Mouse (Mus musculus): Measurements from ENCODE around the gene Ankrd65.

Ankrd65 gene

DNA sequence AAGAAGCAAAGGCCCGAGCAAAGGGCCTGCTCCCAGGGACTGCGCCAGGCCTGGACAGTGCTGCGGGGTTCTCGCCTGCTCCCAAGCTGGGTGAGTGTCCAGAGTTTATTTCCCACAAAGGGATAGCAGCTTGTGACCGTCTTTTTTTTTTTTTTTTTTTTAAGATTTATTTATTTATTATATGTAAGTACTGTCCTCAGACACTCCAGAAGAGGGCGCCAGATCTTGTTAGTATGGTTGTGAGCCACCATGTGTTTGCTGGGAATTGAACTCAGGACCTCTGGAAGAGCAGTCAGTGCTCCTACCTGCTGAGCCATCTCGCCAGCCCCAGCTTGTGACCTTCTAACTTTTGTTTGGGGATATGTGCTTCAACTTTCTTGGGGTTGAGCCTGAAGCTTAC lies 30.8 kb downstream of the Ankrd65 start:
- DNase-seq = peak; percentile 43

DNA sequence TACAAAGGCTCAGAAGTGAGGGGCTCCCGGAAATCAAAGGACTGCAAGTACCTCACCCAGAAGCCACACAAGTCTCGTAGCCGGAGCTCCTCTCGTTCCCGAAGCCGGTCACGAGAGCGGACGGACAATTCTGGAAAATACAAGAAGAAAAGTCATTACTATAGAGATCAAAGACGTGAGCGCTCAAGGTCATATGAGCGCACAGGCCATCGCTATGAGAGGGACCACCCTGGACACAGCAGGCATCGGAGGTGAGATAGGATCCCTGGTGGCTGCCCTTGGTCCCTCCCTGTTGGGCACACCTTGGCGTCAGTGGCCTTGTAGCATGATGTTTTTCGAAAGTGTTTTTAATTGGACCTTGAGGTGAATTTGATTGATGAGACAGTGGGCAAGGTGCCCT lies 33.2 kb downstream of the Ankrd65 start:
- DNase-seq = no peak

DNA sequence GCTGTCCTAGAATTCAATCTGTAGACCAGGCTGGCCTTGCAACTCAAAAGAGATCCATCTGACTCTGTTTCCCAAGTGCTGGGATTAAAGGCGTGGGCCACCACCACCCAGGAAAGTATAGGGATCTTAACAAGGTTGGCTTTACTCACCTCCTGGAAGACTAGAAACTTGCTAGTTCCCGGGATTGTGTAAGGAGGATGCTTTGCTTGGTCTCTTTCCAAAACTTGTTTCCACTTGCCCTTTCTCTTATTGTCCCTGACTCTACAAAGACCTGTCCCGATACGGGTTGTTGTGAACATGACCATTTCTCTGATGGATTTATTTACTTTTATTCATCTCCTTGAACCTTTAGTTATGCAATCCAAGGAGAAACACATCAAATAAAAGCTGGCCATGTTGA lies 39.6 kb downstream of the Ankrd65 start:
- DNase-seq = no peak

DNA sequence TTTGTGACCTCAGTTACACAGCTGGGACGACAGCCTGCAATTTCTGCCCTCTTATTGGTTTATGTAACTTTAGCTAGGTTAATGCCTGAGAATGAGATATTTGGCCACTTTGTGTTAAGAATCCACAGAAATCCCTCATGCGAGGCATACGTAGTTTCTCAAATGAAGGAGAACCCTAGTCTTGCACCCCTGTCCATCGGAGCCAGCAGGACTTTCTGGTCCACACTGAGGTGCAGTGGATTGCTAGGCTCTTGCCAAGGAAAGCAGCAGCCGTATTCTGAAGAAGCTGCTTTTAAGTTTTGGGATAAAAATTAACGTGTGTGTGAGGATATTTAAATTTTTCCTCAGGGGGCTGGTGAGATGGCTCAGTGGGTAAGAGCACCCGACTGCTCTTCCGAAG lies 40.4 kb downstream of the Ankrd65 start:
- DNase-seq = no peak

DNA sequence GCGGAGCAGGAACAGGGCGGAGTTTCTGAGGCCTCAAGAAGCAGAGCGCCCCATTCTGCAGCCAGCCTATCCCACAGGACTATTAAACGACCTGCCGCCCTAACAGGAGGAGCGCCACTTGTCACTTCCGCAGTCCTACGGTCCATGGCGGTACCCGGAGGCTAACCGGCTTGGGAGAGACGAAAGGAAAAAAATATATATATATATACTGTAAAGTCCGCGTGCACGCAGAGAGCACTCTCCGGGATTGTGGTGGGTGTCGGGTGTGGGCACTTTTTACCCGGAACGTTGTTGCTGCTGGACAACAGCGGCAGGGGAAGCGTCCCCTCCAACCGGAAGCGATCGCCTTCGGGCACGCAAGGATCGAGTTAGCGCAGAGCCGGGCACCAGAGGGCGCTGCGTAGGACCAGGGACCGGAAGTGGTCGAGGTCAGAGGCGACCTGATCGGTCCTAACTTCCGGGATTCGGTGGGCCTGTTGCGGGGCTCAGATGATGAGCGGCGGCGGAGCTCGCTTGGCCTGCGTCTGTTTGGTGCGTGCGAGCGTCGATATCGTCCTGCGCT lies 41.0 kb downstream of the Ankrd65 start, which contains the start of gene Aurkaip1:
Aurkaip1 (plus strand) TSS at position 68 of the 562 bp plus-strand sequence.
- DNase-seq = peak; percentile 97

DNA sequence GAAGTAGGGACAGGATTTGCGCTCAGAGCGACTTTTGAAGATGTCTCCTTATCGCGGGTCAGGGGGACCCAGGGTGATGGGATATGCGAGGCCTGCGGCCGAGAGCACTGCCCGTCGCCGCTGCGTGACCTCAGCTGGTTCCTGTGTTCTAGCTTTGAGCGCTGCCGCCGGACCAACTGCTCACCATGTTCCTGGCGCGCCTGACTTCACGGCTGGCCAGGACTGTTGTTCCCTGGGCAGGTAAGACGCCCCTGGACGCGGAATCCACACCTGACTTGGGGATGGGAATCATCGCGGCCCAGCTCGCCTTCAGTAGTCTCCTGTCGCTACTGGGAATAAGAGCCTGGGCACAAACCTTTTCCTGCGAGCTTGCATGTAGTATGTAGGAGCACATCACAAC lies 41.6 kb downstream of the Ankrd65 start:
- no peak for DNase-seq

DNA sequence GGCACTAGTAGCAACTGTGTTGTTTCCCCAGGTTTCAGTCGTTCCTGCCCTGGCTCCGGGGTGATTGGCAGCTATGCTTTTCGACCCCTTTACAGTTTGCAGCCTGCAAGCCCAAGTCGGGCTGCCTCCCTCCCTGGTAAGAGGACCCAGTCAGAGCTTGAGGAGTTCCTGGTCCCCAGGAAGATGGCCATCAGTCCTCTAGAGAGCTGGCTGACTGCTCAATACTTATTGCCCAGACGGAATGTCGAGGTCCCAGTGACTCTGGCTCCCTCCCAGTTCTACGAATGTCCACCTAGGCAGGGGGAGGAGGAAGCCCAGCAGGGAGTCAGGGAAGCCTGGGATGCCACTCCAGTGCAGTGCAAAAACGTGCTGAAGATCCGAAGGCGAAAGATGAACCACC lies 42.1 kb downstream of the Ankrd65 start:
- no peak for DNase-seq

DNA sequence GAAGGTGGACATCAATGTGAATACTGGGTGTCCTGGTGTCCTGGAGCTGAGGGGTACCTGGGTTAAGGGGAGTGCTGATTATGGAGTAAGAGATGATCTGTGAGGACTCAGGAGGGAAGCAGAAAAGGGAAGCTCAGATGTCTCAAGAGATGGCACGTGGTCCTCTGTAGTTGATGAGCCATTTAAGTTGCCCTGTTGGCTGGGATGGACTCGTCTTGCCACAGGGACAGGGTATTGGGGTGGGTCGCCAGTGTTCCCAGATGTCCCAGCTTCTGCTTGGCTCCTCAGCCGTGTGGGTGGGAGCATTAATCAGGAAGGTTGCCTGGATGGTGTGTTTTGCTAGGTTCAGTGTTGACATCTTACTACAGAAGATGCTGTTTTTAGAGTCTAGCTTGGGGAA lies 43.0 kb downstream of the Ankrd65 start:
- DNase-seq = no peak

DNA sequence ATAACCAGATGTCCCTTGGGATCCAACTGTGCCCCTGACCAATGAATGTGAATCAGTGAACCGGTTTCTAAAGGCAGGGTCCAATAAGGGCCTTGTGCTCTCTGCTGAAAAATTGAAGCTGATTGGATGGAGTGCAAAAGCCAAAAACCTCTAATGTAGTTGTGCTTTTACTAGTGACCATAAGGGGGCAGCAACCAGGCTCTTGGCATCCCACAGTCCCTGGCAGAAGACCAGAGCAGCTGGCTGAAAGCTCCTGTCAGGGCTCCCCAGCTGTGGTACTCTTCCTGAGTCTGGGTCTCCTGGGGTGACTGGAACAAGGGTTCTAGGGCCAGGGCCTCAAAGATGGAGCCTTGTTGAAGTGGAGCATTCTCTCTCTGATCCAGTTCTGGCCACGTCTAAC lies 43.6 kb downstream of the Ankrd65 start:
- DNase-seq = peak; percentile 73

DNA sequence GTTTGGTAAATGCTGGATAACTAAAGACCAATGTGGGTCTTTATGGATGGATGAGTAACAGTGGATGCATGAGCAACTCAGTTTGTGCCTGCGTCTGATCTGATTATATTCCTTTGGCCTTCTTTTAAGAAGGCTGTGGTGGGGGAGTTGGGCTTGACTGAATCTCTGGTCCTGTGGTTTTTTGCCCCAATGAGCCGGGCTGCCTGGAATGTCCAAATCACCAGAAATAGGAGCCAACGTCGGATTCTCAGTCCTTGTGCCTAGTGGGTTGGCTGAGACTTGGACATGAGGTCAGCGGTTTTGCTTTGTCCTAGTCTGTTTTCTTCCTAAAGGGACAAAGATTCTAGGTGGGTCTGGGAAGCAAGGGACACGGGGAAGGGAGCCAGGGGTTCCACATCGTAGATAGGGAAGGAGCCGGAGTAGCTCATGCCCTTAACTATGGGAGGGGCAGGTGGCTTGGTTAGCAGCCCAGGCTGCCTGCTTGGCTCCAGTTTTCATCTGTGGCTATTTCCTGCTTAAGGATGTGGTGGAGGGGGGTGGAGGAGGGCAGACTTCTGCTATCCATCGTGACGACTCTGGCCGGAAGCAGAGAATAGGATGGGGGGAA lies 47.3 kb downstream of the Ankrd65 start:
- no peak for DNase-seq

DNA sequence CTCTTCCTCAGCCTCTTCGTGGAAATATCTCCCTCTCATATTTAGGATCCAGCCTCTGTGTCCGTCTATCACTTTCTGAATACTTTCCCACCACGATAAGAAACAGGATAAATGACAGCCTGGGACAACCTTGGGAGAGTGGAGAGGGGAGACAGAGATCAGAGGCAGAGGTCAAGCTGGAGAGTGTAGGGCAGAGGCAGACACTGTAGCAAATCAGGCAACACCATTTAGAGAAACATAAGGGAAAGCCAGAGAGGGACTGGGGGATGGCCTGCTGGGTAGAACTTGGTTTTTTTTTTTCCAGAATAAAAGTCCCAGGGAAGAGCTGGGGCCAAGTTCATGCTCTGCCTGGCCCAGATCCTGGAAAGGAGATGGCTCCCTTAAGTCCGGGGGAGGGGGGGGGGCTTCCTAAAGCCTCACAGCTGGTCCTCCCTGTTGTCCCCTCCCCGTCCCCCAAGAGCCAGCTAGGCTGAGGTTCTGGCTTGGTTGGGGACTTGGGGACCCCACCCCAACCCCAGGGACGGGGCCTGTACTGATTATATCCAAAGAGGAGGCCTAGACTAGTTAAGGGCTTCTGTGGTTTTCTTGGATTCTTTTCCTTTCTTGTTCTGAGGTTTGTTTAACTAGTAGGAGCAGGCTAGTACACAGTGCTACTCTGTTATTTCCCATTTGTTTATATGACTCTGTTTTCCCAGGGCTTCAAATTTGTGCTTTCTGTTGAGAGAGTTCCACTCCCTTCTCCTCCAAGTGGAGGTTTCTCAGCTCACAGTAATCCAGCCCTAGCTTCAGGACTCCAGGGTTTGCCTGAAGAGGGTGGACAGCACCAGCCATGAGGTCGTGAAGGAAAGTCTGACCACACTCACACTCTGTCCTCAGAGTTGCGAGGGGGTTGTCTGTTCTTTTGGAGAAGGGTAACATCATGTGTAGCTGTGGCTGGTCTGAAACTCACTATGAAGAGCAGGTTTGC lies 48.2 kb downstream of the Ankrd65 start:
- no peak for DNase-seq

DNA sequence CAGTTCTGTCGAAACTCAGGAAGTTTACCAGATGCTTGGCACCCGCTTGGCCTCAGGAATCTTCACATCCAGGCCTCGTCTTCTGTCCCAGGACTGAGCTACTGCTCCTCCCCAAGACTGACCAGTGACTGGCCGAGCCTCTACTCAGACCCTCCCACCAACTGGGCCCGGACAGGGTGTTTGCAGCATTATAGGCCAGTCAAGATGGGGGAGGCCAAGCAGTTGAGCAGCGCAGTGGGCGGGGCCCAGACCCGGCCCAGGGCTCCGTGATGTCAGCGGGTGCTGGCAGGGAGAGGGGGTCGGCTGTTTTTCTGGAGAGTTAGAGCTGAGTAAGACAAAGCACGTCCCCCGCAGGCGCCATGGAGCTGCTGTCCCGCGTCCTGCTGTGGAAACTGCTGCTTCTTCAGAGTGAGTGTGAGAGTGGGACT lies 49.3 kb downstream of the Ankrd65 start, which contains the start of gene Mxra8:
Mxra8 (plus strand) TSS at position 198 of the 428 bp plus-strand sequence.
- DNase-seq = no peak

DNA sequence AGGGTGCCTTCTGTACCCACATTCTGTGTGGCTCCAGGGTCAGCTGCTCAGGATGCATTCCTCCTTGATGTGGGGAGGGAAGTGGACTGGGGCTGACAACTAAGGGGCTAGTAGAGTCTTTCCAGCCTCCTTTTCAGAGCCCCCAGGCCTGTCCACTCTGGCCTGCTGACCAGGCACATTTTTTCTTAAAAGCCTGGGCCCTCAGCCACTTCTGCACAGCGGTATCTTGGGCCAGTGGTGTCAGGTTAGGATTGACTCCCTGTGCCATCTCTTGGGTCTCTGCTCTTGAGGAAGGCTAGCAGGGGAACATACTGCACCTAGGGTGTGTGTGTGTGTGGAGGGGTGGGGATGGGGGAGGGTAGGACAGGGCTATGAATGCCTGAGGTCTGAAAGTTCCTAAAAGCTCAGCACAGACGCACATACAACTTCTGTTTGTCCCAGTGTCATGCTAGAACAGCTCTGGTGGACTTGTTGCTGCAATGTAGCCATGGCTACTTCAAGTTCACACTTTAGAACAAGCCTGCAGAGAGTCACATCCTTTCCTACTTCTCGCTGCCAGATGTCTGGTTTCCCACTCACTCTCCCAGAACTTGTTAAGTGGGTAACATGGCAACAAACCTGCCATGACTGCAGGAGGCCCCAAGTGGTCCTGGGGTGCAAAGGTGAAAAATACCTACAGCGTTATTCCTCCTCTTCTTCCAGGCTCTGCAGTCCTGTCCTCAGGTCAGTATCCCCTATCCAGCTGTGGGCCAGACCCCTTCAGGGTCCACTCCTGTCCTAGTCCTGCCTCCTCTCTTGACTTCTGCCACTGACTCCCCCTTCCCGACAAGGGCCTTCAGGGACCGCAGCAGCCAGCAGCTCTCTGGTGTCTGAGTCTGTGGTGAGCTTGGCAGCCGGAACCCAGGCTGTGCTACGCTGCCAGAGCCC lies 50.1 kb downstream of the Ankrd65 start:
- DNase-seq = no peak

DNA sequence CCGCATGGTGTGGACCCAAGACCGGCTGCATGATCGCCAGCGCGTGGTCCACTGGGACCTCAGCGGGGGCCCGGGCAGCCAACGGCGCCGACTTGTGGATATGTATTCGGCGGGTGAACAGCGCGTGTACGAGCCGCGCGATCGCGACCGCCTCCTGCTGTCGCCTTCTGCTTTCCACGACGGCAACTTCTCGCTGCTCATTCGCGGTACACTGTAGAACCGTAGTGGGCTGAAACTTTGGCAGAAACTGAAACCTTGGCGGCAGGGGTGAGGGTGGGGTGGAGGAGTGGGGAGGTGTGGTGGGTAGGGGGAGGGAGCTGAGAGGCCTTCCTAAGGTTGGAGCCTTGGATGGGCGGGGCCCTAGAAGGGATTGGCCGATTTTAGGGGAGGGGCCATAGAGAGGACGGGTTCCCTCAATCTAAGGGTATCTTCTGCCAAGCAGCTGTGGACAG lies 50.8 kb downstream of the Ankrd65 start:
- peak; percentile 78 for DNase-seq

DNA sequence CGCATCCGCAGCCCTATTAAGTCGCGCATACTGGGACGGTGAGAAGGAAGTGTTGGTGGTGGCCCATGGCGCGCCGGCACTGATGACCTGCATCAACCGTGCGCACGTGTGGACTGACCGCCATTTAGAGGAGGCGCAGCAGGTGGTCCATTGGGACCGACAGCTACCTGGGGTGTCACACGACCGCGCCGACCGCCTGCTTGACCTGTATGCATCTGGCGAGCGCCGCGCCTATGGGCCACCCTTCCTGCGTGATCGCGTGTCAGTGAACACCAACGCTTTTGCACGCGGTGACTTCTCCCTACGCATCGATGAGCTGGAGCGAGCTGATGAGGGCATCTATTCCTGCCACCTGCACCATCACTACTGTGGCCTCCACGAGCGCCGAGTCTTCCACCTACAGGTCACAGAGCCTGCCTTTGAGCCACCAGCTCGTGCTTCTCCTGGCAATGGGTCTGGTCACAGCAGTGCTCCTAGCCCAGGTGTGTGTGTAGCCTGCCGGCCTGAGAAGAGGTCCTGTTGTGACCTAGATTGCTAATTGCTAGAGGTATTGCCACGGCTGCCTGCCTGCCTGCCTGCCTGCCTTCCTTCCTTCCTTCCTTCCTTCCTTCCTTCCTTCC lies 51.5 kb downstream of the Ankrd65 start:
- no peak for DNase-seq

DNA sequence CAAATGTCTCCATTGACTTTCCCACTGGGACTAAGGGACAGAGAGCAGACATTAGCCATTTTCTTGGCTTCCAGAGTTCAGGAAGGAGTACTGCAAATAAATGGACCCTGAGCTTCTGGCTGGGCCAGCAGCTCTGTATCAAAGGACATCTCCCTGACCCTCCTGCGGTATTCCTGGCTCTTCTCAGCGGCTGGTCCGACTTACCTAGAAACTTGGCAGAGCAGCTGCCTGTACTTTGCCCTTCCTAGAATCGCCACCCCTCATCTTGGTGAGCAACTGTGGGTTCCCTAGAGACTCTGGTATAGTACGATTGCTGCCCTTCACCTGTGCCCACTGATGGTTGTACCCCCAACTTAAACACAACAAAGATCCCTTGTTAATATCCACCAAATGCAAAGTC lies 53.0 kb downstream of the Ankrd65 start:
- no peak for DNase-seq

DNA sequence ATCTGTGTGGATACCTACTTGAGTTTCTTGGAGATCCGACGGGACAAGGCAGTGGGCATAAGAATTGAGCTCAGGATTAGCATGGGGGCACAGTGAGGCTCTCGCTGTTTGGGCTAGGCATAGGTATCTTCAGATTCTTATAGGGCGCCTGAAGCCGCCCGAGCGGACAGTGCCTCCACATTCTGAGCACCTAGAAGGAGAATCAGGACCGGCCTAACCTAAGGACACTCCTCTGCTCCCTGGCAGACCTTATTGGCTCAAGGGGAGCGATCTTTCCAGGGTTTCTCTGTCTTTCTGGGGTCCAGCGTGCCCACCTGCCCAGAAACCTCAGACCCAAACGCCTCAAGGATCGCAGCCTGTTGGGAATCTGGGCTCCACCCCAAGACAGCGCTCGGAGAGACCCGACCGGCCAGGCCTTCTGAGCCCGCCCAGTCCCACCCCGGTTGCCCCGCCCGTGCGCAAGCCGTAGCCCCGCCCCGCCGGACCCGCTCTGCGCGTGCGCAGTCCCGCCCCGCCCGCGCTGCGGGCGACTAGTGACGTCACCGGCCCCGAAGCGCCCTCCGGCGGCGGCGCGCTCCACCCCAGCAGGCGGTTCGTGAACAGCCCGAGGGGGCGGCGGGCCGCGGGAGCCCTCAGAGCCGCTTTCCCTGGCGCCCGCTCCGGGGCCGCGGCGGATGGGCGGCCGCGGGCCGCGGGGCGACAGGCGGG lies 56.8 kb downstream of the Ankrd65 start, which contains the start of gene Dvl1:
Dvl1 (plus strand) TSS at position 532 of the 708 bp plus-strand sequence.
- DNase-seq = peak; percentile 96

DNA sequence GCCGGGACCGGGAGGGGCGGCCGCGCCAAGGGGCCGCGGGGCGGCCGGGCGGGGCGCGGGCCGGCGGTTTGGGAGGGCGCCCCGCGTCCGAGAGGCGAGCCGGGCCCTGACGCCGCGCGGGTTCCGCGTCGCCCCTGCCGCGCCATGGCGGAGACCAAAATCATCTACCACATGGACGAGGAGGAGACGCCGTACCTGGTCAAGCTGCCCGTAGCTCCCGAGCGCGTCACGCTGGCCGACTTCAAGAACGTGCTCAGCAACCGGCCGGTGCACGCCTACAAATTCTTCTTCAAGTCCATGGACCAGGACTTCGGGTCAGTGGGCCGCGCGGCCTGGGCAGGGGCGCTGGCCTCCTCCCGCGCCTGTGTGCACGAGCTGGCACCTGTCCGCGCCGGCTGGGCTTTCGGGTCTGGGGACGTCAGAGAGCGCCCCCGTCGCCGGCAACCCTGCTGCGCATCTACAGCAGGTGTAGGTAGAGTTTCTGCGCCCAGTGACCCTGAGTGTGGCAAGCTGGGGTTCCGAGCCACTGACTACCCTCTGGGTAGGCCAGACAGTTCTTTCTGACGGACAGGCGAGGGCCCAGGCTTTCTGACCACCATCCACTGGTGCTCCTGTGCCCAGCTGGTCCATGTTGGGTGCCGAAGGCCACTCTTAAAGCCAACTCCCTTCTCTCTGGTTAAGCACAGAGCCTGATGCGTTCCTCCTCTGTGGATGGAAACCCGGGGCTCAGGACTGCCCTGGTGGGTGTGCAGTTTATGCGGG lies 57.5 kb downstream of the Ankrd65 start:
- DNase-seq = peak; percentile 73

DNA sequence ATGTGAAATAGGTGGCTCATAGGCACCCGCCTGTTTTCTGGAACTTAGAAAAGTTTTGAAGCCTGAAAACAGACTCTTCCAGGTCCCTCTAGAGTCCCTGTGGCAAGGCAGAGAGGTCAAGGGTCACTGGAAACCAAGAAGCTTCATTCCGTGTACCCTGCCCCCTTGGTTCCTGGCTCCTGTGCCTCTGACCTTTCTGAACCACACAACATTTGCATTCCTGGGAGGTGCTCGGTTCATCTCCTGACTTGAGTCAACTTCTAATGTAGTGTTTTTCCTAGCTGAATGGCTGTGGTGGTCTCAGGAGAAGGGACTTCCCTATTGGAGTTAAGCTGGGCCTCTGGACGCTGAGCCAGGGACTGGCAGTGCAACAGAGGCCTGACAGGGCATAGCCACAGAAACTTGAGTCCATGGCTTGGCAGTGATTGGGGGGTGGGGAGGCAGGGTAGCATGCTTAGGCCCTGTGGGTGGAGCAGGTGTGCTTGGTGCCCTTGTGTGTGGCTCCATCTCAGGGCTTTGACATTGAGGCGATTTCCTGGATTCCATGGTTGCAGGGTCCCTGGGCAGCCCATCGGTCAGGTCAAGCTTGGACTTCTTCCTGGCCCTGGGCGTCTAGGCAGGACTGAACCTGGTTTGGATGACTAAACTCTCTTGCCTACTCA lies 58.3 kb downstream of the Ankrd65 start:
- DNase-seq = no peak
